Mouse (Mus musculus): ENCODE results near the gene Ephx1.

DNA sequence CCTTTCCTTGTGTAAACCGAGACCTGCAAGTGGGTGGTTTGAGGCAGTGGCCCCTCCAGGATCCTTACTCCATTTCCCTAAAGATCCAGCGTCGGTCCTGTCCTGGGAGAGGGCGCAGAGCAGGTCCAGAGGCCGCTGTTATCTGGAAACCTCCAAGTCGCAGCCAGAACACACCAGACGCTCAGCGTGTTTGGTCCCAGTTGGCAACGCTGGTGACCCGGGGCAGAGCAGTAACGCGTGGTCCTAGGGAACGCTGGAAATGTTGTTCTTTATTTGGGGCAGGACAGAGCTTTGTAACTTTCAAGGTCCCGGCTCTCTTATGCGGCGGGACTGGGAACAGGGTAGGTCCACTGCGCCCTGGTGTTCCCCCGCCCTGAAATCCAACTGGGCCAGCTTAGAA is 79.0 kb downstream of the Ephx1 start:
- TF ChIP-seq CTCF (IDR thresholded peaks at IDR 0.05; ENCODE audit: low read depth, low read length), result no peak
- TF ChIP-seq GATA1 (IDR thresholded peaks at IDR 0.05; ENCODE audit: borderline replicate concordance, low read length), result no peak
- no peak for TF ChIP-seq POLR2AphosphoS5 (IDR thresholded peaks at IDR 0.05; ENCODE audit: insufficient replicate concordance, low read depth, low read length)
- TF ChIP-seq TAL1 (conservative IDR thresholded peaks at IDR 0.05; ENCODE audit: low read depth, low read length), result no peak
